Mouse (Mus musculus) heart, postnatal 25 days (tissue): ENCODE results near the gene Tex35. TPM values are rescaled to one million over a fixed set of nuclear protein-coding genes. Genes with fewer than 3 reads are reported as not detected.
A peak's percentile ranks its signal among the peaks of the same experiment; 100 is the strongest.

ENCODE experiments used
- DNase-seq: peaks from one replicate; pipeline ENCODE4 v3.0.0; 2022; ENCODE audit warnings: low spot score
- intact Hi-C: fragments of 180-260 bp; cut with DNase I; formaldehyde crosslinking; loops from one replicate; pipeline ENCODE4 v1.15.1; 2025
- total RNA-seq, 2 experiments: library from RNA; stranded (reverse); gene quantifications; 2 replicates each; pipeline ENCODE4 v1.2.3; 2021

Tex35 gene
- not detected for total RNA-seq

GRCm38 (mm10) chr1:157108580-157108979, at the start of gene Tex35:
Gene Tex35 (minus strand): TSS chr1:157108680.
- intact Hi-C loops: no loop called here

GRCm38 (mm10) chr1:157153781-157154180, 45.3 kb upstream of the Tex35 start:
- intact Hi-C loops: no loop called here
- no peak for DNase-seq

More at GRCm38 (mm10) chr1:157108580-157108979, at the start of gene Tex35:
- no peak for DNase-seq

GRCm38 (mm10) chr1:157150107-157150506, 41.6 kb upstream of the Tex35 start:
- intact Hi-C loops: no loop called here
- no peak for DNase-seq

- no peak for DNase-seq
- intact Hi-C loops: loop anchor here (5.0 kb wide), 1 partner anchor 313 kb away; the partner anchor contains the start of gene Cryzl2
Observed at GRCm38 (mm10) chr1:157144621-157145020, 36.1 kb upstream of the Tex35 start.

- DNase-seq: no peak
- intact Hi-C loops: loop anchor here (5.0 kb wide), 1 partner anchor 314 kb away; the partner anchor contains the start of gene Cryzl2
Observed at GRCm38 (mm10) chr1:157143326-157143932, 34.9 kb upstream of the Tex35 start.

- intact Hi-C loops: loop anchor here (5.0 kb wide), 1 partner anchor 316 kb away; the partner anchor contains the start of gene Cryzl2
- DNase-seq: no peak
Observed at GRCm38 (mm10) chr1:157141014-157141413, 32.5 kb upstream of the Tex35 start.

- no peak for DNase-seq
- intact Hi-C loops: loop anchor here (5.0 to 10.0 kb wide), 2 partner anchors 329 to 397 kb away; no protein-coding TSS in a partner anchor
Observed at GRCm38 (mm10) chr1:157137854-157138241, 29.4 kb upstream of the Tex35 start.

- no peak for DNase-seq
- intact Hi-C loops: loop anchor here (5.0 to 10.0 kb wide), 2 partner anchors 330 to 398 kb away; no protein-coding TSS in a partner anchor
Observed at GRCm38 (mm10) chr1:157137132-157137853, 28.8 kb upstream of the Tex35 start.

GRCm38 (mm10) chr1:157128219-157128618, 19.7 kb upstream of the Tex35 start:
- DNase-seq: no peak
- intact Hi-C loops: no loop called here

- intact Hi-C loops: no loop called here
- DNase-seq: no peak
Observed at GRCm38 (mm10) chr1:157123836-157124235, 15.4 kb upstream of the Tex35 start.

GRCm38 (mm10) chr1:157119168-157119567, 10.7 kb upstream of the Tex35 start:
- no peak for DNase-seq
- intact Hi-C loops: no loop called here

- intact Hi-C loops: no loop called here
- no peak for DNase-seq
Observed at GRCm38 (mm10) chr1:157117440-157117839, 9.0 kb upstream of the Tex35 start.

- no peak for DNase-seq
- intact Hi-C loops: no loop called here
Observed at GRCm38 (mm10) chr1:157114492-157114891, 6.0 kb upstream of the Tex35 start.

GRCm38 (mm10) chr1:157110287-157110835, 1.9 kb upstream of the Tex35 start:
- intact Hi-C loops: no loop called here
- DNase-seq: no peak

- DNase-seq: peak; percentile 19
- intact Hi-C loops: no loop called here
Observed at GRCm38 (mm10) chr1:157101122-157101865, 7.2 kb downstream of the Tex35 start.

GRCm38 (mm10) chr1:157095534-157095933, 12.9 kb downstream of the Tex35 start:
- intact Hi-C loops: no loop called here
- DNase-seq: no peak

GRCm38 (mm10) chr1:157092622-157093021, 15.9 kb downstream of the Tex35 start:
- intact Hi-C loops: no loop called here
- DNase-seq: no peak

- intact Hi-C loops: no loop called here
- no peak for DNase-seq
Observed at GRCm38 (mm10) chr1:157092140-157092539, 16.3 kb downstream of the Tex35 start.

GRCm38 (mm10) chr1:157090835-157091234, 17.6 kb downstream of the Tex35 start:
- DNase-seq: no peak
- intact Hi-C loops: no loop called here
